Mouse (Mus musculus): ENCODE data around the gene L3mbtl1.

The L3mbtl1 gene

GRCm38 (mm10) chr2:162993881-162994616 is 50.8 kb downstream of the L3mbtl1 start:
- DNase-seq (ENCODE audit: low spot score in 2 of 2), result no peak

- DNase-seq (ENCODE audit: low spot score in 2 of 2), result peak; percentile 46
Measured at GRCm38 (mm10) chr2:162998528-162999230, 55.4 kb downstream of the L3mbtl1 start.

- DNase-seq (ENCODE audit: low spot score in 2 of 2), result peak in 1 of 2 experiments; percentile 30
Measured at GRCm38 (mm10) chr2:162999744-163000143, 56.5 kb downstream of the L3mbtl1 start.

- no peak for DNase-seq (ENCODE audit: low spot score in 2 of 2)
Measured at GRCm38 (mm10) chr2:163001071-163001470, 57.8 kb downstream of the L3mbtl1 start.

- no peak for DNase-seq (ENCODE audit: low spot score in 2 of 2)
Measured at GRCm38 (mm10) chr2:163007299-163007698, 64.0 kb downstream of the L3mbtl1 start.

GRCm38 (mm10) chr2:163016916-163017743 is 73.9 kb downstream of the L3mbtl1 start, which contains the start of gene Ift52:
Ift52 (plus strand) TSS chr2:163017354.
- peak; percentile 91 for DNase-seq (ENCODE audit: low spot score in 2 of 2)

Measured in urinary bladder, postnatal 36 days (tissue).